Mouse (Mus musculus): ENCODE results near the gene Otx2. TPM values are rescaled to one million over a fixed set of nuclear protein-coding genes. Genes with fewer than 3 reads are reported as not detected.
A peak's percentile ranks its signal among the peaks of the same experiment; 100 is the strongest.

The Otx2 gene
- polyA plus RNA-seq (2012; ENCODE audit: insufficient read depth, insufficient read length, missing spikeins), result not detected in 2 replicates

DNA sequence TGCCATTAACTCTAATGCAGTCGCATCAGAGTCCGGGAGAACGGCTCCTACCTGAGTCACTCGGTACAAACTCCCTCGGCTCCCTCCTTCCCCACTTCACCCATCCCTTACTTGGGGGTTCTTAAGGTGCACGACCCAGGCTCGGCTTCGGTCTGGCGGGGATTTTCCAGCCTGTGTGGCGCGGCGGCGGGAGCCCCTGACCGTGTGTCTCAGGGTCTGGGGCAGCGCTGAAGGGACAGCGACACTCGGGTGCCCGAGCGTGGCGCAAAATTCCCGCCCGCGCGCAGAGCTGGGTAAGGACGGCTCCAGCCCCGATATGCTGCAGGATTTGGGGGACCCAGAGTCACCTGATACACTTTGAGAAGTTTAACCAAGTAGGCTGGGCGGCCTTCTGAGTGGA lies at the start of gene Otx2:
Gene Otx2, minus strand, starts transcription at position 279 of the 400 bp plus-strand sequence.
- TF ChIP-seq CTCF (IDR thresholded peaks at IDR 0.05; ENCODE audit: low read depth, low read length) (no peak), POLR2A (IDR thresholded peaks at IDR 0.05; ENCODE audit: borderline replicate concordance, low read depth, low read length) (no peak)
- H3K4me1 ChIP-seq (ENCODE audit: control insufficient read depth, insufficient read depth, low read length), result no peaks in the 10 kb centered on the region
- no peak within 1 kb of the TSS for H3K27ac ChIP-seq (ENCODE audit: insufficient read depth, low read depth, low read length)
- H3K4me3 ChIP-seq (ENCODE audit: insufficient read depth, low read length), result no peak within 1 kb of the TSS

DNA sequence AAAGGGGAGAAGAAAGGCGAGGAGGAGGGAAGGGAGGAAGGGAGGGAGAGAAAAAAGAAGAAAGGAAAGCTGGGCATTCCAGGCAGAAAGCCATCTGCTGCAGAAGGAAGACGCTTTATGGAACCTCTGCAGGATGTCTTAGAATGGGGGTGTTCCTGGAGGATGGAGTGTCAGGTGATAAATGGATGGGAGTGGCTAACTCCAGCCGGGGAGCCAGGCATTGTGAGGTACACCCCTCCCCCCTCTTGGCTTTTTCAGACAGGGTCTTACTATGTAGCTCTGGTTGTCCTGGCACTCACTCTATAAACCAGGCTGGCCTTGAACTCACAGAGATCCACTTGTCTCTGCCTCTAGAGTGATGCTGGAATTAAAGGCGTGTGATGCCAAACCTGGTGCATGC lies 49.1 kb upstream of the Otx2 start:
- H3K27ac ChIP-seq (ENCODE audit: insufficient read depth, low read depth, low read length), result no peak overlapping the region
- H3K4me1 ChIP-seq (ENCODE audit: control insufficient read depth, insufficient read depth, low read length), result no peaks in the 10 kb centered on the region
- TF ChIP-seq POLR2A (IDR thresholded peaks at IDR 0.05; ENCODE audit: borderline replicate concordance, low read depth, low read length) (no peak), CTCF (IDR thresholded peaks at IDR 0.05; ENCODE audit: low read depth, low read length) (no peak)
- no peak overlapping the region for H3K4me3 ChIP-seq (ENCODE audit: insufficient read depth, low read length)

DNA sequence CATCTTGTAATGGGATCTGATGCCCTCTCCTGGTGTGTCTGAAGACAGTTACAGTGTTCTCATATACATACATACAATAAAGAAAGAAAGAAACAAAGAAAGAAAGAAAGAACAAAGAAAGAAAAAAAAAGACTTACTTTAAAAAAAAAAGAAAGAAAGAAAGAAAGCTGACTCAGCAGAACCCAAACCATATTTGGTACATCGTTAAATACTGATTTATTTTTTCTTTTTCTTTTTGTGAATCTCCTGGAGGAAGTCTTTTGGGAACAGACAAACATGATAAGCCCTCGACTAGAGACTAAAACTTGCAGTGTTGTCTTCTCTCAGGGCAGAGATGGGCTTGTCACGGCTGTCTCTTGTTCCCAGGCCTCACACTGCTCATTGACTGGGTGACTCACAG lies 45.7 kb upstream of the Otx2 start:
- TF ChIP-seq POLR2A (IDR thresholded peaks at IDR 0.05; ENCODE audit: borderline replicate concordance, low read depth, low read length), result no peak
- TF ChIP-seq CTCF (IDR thresholded peaks at IDR 0.05; ENCODE audit: low read depth, low read length), result no peak
- H3K4me3 ChIP-seq (ENCODE audit: insufficient read depth, low read length), result no peak overlapping the region
- H3K4me1 ChIP-seq (ENCODE audit: control insufficient read depth, insufficient read depth, low read length), result no peaks in the 10 kb centered on the region
- H3K27ac ChIP-seq (ENCODE audit: insufficient read depth, low read depth, low read length), result no peak overlapping the region

DNA sequence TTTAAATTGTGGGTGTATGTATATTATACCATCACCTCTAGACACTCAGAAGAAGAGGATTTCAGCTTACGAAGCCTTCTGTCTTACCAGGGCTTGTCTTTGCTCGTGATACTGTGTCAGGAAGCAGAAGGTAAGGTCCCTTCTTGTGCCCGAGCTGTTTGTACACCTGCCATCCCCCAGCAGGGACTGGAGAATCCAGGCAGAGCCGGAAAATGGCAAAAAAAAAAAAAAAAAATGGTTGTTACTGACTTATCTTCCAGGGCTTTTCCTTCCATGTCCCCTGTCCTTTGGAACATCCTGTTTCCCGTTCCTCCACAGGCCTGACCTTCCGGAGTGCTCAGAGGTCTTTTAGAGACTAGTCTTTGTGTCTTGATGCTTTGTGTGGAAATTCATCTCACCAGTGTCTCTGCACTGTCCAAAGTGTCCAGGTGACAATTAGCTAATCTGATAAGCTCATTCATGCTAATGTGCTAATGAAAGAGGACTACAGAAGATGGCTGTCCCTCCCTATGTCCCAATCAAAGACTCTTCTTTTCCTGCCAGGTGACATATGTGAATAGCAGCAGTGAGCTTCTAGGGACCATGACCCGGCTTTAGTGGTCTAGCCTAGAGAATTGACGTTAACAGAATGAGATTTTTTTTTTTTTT lies 44.1 kb upstream of the Otx2 start:
- no peak overlapping the region for H3K27ac ChIP-seq (ENCODE audit: insufficient read depth, low read depth, low read length)
- H3K4me1 ChIP-seq (ENCODE audit: control insufficient read depth, insufficient read depth, low read length), result no peaks in the 10 kb centered on the region
- TF ChIP-seq POLR2A (IDR thresholded peaks at IDR 0.05; ENCODE audit: borderline replicate concordance, low read depth, low read length) (no peak), CTCF (IDR thresholded peaks at IDR 0.05; ENCODE audit: low read depth, low read length) (no peak)
- no peak overlapping the region for H3K4me3 ChIP-seq (ENCODE audit: insufficient read depth, low read length)

DNA sequence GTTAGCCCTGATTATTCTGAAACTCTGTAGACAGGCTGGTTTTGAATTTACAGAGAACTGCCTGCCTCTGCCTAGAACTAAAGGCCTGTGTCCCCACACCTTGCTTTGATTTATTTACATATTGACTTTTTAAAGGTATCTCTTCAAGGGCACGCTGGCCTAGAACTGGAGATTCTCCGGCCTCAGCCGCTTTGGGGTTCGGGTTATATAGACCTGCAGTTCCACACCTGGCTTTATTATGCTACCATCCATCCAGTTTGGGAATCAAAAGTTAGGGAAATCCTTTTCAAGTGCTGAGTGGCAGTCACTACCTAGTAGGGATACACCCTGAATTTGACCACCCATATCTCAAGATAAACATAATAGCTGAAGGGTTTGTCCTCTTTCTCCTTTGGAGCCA lies 42.8 kb upstream of the Otx2 start:
- Histone ChIP-seq H3K27ac (ENCODE audit: insufficient read depth, low read depth, low read length) (no peak overlapping the region), H3K4me1 (ENCODE audit: control insufficient read depth, insufficient read depth, low read length) (no peaks in the 10 kb centered on the region), H3K4me3 (ENCODE audit: insufficient read depth, low read length) (no peak overlapping the region)
- TF ChIP-seq POLR2A (IDR thresholded peaks at IDR 0.05; ENCODE audit: borderline replicate concordance, low read depth, low read length) (no peak), CTCF (IDR thresholded peaks at IDR 0.05; ENCODE audit: low read depth, low read length) (no peak)

DNA sequence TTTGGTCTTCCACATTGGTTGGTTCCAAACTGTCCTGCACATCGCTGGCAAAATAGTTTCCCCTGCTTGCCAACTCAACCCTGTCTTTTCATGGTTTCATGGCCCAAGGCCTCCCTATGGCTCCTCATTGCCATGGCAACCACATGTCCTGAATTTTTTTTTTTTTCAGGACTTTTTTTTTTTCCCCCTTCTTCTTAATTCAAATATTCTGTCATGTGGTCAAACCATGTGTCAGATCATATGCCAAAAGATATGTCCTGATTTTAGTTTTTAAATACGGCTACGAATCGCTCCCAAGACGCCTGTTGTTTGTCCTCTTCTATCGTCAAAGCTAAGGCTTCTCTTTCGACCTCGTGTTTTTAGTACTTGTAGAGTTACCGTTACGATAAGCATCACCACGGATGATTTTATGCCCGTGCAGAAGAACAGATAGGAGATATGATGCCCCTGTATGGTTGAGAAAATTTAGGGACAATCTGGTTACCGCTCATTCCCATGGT lies 37.3 kb upstream of the Otx2 start:
- Histone ChIP-seq H3K4me3 (ENCODE audit: insufficient read depth, low read length) (no peak overlapping the region), H3K27ac (ENCODE audit: insufficient read depth, low read depth, low read length) (no peak overlapping the region), H3K4me1 (ENCODE audit: control insufficient read depth, insufficient read depth, low read length) (no peaks in the 10 kb centered on the region)
- no peak for TF ChIP-seq CTCF (IDR thresholded peaks at IDR 0.05; ENCODE audit: low read depth, low read length)
- no peak for TF ChIP-seq POLR2A (IDR thresholded peaks at IDR 0.05; ENCODE audit: borderline replicate concordance, low read depth, low read length)

DNA sequence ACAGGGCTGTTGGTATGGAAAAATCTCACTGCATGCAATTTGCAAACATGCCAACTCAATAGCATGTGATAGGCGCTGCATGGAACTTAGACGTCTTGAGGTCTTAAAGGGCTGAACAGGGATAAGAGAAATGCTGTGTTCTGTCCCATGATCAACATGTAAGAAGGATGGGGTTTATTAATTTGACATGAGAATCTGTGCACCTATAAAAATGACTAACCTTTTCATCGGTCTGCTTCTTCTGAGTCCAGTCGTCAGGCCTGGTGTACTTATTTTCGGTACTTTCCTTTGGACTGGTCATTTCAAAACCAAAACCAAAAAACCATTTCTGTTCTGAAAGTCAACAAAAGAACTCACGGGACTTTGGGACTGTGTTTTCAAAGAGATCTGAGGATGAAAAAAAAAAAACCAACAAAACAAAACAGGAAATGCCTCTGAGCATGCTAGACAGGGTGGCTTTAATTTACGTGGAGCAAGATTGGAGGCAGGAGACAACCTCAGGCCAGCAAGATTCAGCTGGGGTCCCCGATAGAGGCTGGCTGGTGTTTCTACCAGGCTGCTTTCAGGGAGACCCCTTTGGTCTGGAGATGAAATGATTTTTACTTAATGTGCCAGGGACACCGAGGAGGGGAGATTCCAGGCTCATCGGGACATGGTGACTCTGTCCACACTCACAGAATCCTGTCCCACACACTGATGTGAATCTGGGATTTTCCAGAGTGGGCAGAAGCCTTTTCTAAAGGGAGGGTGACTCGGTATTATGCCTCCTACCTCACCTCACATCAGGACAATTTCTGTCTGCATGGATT lies 36.6 kb upstream of the Otx2 start:
- no peaks in the 10 kb centered on the region for H3K4me1 ChIP-seq (ENCODE audit: control insufficient read depth, insufficient read depth, low read length)

DNA sequence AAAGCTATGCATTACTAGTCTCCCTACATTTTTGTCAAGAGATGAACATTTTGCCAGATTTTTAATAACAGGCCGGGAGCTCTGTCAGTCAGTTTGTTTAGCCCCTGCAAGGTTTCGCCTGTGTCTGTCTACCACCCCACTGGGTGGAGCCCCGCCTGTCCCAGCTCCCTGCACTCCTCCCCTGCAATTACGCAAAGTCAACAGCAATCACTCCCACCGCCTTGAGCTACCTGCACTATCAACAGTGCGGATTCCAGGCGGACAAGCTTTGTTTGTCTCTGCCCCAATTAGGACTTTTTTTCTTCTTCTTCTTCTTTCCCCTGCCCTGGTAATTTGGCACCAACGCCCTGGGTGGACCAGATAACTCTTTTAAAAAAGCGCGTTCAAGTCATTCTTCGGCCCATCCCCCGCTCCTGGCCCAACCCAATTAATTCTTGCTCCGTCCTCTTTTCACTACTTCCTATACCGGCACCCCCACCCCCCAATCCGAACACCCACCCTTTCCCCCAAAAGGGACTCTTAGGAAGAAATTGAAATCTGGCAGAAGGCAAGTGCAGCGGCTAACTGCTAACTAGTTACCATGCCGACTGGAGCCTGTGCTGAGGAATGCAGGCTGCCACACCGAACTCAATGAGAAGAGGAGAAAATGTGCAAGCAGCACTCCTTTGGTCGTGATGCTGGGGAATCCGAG lies 35.9 kb upstream of the Otx2 start:
- Histone ChIP-seq H3K4me3 (ENCODE audit: insufficient read depth, low read length) (peak overlapping the region; percentile 10; the same call in 1 of the 2 replicates), H3K27ac (ENCODE audit: insufficient read depth, low read depth, low read length) (no peak overlapping the region), H3K4me1 (ENCODE audit: control insufficient read depth, insufficient read depth, low read length) (no peaks in the 10 kb centered on the region)
- no peak for TF ChIP-seq POLR2A (IDR thresholded peaks at IDR 0.05; ENCODE audit: borderline replicate concordance, low read depth, low read length)
- TF ChIP-seq CTCF (IDR thresholded peaks at IDR 0.05; ENCODE audit: low read depth, low read length), result no peak

More for the DNA sequence above, 36.6 kb upstream of the Otx2 start:
- Histone ChIP-seq H3K27ac (ENCODE audit: insufficient read depth, low read depth, low read length) (no peak overlapping the region), H3K4me3 (ENCODE audit: insufficient read depth, low read length) (no peak overlapping the region)
- TF ChIP-seq POLR2A (IDR thresholded peaks at IDR 0.05; ENCODE audit: borderline replicate concordance, low read depth, low read length) (no peak), CTCF (IDR thresholded peaks at IDR 0.05; ENCODE audit: low read depth, low read length) (no peak)

DNA sequence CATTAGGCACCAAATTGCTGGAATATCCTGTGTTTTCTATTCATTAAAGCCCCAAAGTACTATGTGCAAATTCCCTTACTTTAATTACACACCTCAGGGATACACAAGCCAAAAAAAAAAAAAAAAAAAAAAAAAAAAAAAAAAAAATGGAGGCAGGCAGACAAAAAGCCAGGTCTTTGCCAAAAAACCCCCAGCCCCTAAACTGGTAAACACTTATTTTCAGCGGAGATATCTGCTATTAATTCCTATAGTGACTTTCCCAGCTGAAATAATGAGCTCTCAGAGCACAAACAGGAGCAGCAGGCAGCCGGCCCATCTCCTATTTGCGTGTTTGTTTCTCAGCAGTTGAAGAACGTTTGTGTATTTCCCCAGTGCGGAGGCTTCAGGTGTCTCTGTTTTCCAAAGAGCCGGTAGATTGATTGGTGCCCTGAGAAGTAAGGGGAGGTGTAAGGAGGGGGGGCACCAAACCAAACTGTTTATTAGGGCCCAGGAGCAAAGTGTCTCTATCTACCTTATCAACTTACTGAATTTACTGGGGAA lies 34.3 kb upstream of the Otx2 start:
- TF ChIP-seq CTCF (IDR thresholded peaks at IDR 0.05; ENCODE audit: low read depth, low read length) (no peak), POLR2A (IDR thresholded peaks at IDR 0.05; ENCODE audit: borderline replicate concordance, low read depth, low read length) (no peak)
- Histone ChIP-seq H3K27ac (ENCODE audit: insufficient read depth, low read depth, low read length) (no peak overlapping the region), H3K4me3 (ENCODE audit: insufficient read depth, low read length) (no peak overlapping the region), H3K4me1 (ENCODE audit: control insufficient read depth, insufficient read depth, low read length) (no peaks in the 10 kb centered on the region)
